Mouse (Mus musculus): ENCODE data around the gene Gm20388. TPM values are rescaled to one million over a fixed set of nuclear protein-coding genes. Genes with fewer than 3 reads are reported as not detected.
A peak's percentile ranks its signal among the peaks of the same experiment; 100 is the strongest.

The Gm20388 gene
- polyA plus RNA-seq, 1 experiment from 2014 or later: not detected

GRCm38 (mm10) chr8:121889810-121890785, 1979.5 kb downstream of the Gm20388 start:
- H3K4me3 ChIP-seq: no peak overlapping the region
- peaks cover 44% of the 10 kb centered on the region for H3K36me3 ChIP-seq
- no peak overlapping the region for H3K9ac ChIP-seq
- WGBS: 75% methylated on average over 15 of the region's 15 CpGs
- H3K27me3 ChIP-seq (replicated peaks): no peaks in the 10 kb centered on the region
- no peak overlapping the region for H3K4me2 ChIP-seq
- peaks cover 11% of the 10 kb centered on the region for H3K4me1 ChIP-seq
- no peak overlapping the region for H3K27ac ChIP-seq (replicated peaks)
- H3K9me3 ChIP-seq: no peaks in the 10 kb centered on the region
- no peak for ATAC-seq (ENCODE audit: extremely low read depth, insufficient number of reproducible peaks, low FRiP score, low TSS enrichment)

GRCm38 (mm10) chr8:121892875-121893274, 1982.2 kb downstream of the Gm20388 start:
- Histone ChIP-seq H3K27ac (replicated peaks) (no peak overlapping the region), H3K4me1 (peaks cover 32% of the 10 kb centered on the region)
- WGBS: 61% methylated on average over 5 of the region's 5 CpGs

GRCm38 (mm10) chr8:121895910-121896309, 1985.3 kb downstream of the Gm20388 start:
- no peaks in the 10 kb centered on the region for H3K9me3 ChIP-seq
- H3K36me3 ChIP-seq: peaks cover 16% of the 10 kb centered on the region
- 72% methylated on average over 7 of the region's 7 CpGs for WGBS
- H3K4me1 ChIP-seq: peaks cover 50% of the 10 kb centered on the region
- no peaks in the 10 kb centered on the region for H3K27me3 ChIP-seq (replicated peaks)
- H3K27ac ChIP-seq (replicated peaks): no peak overlapping the region
- no peak overlapping the region for H3K9ac ChIP-seq
- no peak for ATAC-seq (ENCODE audit: extremely low read depth, insufficient number of reproducible peaks, low FRiP score, low TSS enrichment)
- H3K4me2 ChIP-seq: no peak overlapping the region
- H3K4me3 ChIP-seq: no peak overlapping the region

More at GRCm38 (mm10) chr8:121892875-121893274, 1982.2 kb downstream of the Gm20388 start:
- no peaks in the 10 kb centered on the region for H3K27me3 ChIP-seq (replicated peaks)
- no peak for ATAC-seq (ENCODE audit: extremely low read depth, insufficient number of reproducible peaks, low FRiP score, low TSS enrichment)
- no peak overlapping the region for H3K4me3 ChIP-seq
- H3K9ac ChIP-seq: peak overlapping the region; percentile 54; the same call in 1 of the 2 replicates
- no peaks in the 10 kb centered on the region for H3K9me3 ChIP-seq
- H3K4me2 ChIP-seq: no peak overlapping the region
- H3K36me3 ChIP-seq: peaks cover 21% of the 10 kb centered on the region

GRCm38 (mm10) chr8:121896476-121897145, 1986.0 kb downstream of the Gm20388 start:
- Histone ChIP-seq H3K4me1 (peaks cover 57% of the 10 kb centered on the region), H3K9ac (peak overlapping the region; percentile 16; the same call in 1 of the 2 replicates), H3K4me3 (no peak overlapping the region), H3K36me3 (peaks cover 16% of the 10 kb centered on the region), H3K27me3 (replicated peaks) (no peaks in the 10 kb centered on the region), H3K9me3 (no peaks in the 10 kb centered on the region), H3K4me2 (peak overlapping the region; percentile 56; the same call in 1 of the 2 replicates), H3K27ac (replicated peaks) (no peak overlapping the region)
- ATAC-seq (ENCODE audit: extremely low read depth, insufficient number of reproducible peaks, low FRiP score, low TSS enrichment): no peak
- 70% methylated on average over 12 of the region's 12 CpGs for WGBS

GRCm38 (mm10) chr8:121897205-121897604, 1986.6 kb downstream of the Gm20388 start:
- Histone ChIP-seq H3K36me3 (peaks cover 16% of the 10 kb centered on the region), H3K4me3 (no peak overlapping the region), H3K27me3 (replicated peaks) (no peaks in the 10 kb centered on the region), H3K27ac (replicated peaks) (peak overlapping the region; percentile 89), H3K9ac (peak overlapping the region; percentile 63), H3K4me2 (peak overlapping the region; percentile 56), H3K4me1 (peaks cover 62% of the 10 kb centered on the region), H3K9me3 (no peaks in the 10 kb centered on the region)
- no peak for ATAC-seq (ENCODE audit: extremely low read depth, insufficient number of reproducible peaks, low FRiP score, low TSS enrichment)
- WGBS: 77% methylated on average over 9 of the region's 9 CpGs

- no peaks in the 10 kb centered on the region for H3K9me3 ChIP-seq
- H3K4me2 ChIP-seq: peak overlapping the region; percentile 56
- no peak for ATAC-seq (ENCODE audit: extremely low read depth, insufficient number of reproducible peaks, low FRiP score, low TSS enrichment)
- H3K27me3 ChIP-seq (replicated peaks): no peaks in the 10 kb centered on the region
- peaks cover 66% of the 10 kb centered on the region for H3K4me1 ChIP-seq
- H3K36me3 ChIP-seq: peaks cover 16% of the 10 kb centered on the region
- peak overlapping the region; percentile 23 for H3K4me3 ChIP-seq
- peak overlapping the region; percentile 63 for H3K9ac ChIP-seq
- H3K27ac ChIP-seq (replicated peaks): peak overlapping the region; percentile 89
- 30% methylated on average over 7 of the region's 7 CpGs for WGBS
These were observed 1987.3 kb downstream of the Gm20388 start for GRCm38 (mm10) chr8:121897871-121898381.

GRCm38 (mm10) chr8:121898401-121898931, 1987.8 kb downstream of the Gm20388 start:
- Histone ChIP-seq H3K27ac (replicated peaks) (peak overlapping the region; percentile 89), H3K4me2 (peak overlapping the region; percentile 56), H3K9me3 (no peaks in the 10 kb centered on the region), H3K4me3 (peak overlapping the region; percentile 23), H3K27me3 (replicated peaks) (no peaks in the 10 kb centered on the region), H3K4me1 (peaks cover 61% of the 10 kb centered on the region), H3K36me3 (peaks cover 16% of the 10 kb centered on the region), H3K9ac (peak overlapping the region; percentile 63)
- peak; percentile 72 for ATAC-seq (ENCODE audit: extremely low read depth, insufficient number of reproducible peaks, low FRiP score, low TSS enrichment)
- WGBS: 5% methylated on average over 4 of the region's 4 CpGs

- ATAC-seq (ENCODE audit: extremely low read depth, insufficient number of reproducible peaks, low FRiP score, low TSS enrichment): peak; percentile 69
- Histone ChIP-seq H3K4me1 (peaks cover 68% of the 10 kb centered on the region), H3K9ac (peak overlapping the region; percentile 56), H3K36me3 (peaks cover 12% of the 10 kb centered on the region), H3K4me2 (peak overlapping the region; percentile 56), H3K9me3 (no peaks in the 10 kb centered on the region), H3K4me3 (0 out of 2 replicates have a peak overlapping the region, but pooled peaks have one; percentile 12), H3K27ac (replicated peaks) (peak overlapping the region; percentile 89), H3K27me3 (replicated peaks) (no peaks in the 10 kb centered on the region)
- WGBS: 75% methylated on average over 18 of the region's 18 CpGs
These were observed 1988.8 kb downstream of the Gm20388 start for GRCm38 (mm10) chr8:121899180-121900044.

- no peaks in the 10 kb centered on the region for H3K27me3 ChIP-seq (replicated peaks)
- no peak overlapping the region for H3K4me3 ChIP-seq
- H3K4me2 ChIP-seq: peak overlapping the region; percentile 14
- no peak for ATAC-seq (ENCODE audit: extremely low read depth, insufficient number of reproducible peaks, low FRiP score, low TSS enrichment)
- no peaks in the 10 kb centered on the region for H3K9me3 ChIP-seq
- H3K9ac ChIP-seq: peak overlapping the region; percentile 72
- peaks cover 81% of the 10 kb centered on the region for H3K4me1 ChIP-seq
- peak overlapping the region; percentile 74 for H3K27ac ChIP-seq (replicated peaks)
- H3K36me3 ChIP-seq: no peaks in the 10 kb centered on the region
- WGBS: 35% methylated on average over 8 of the region's 8 CpGs
These were observed 1991.0 kb downstream of the Gm20388 start for GRCm38 (mm10) chr8:121901498-121902236.

- Histone ChIP-seq H3K27ac (replicated peaks) (no peak overlapping the region), H3K4me1 (peaks cover 71% of the 10 kb centered on the region), H3K36me3 (no peaks in the 10 kb centered on the region), H3K9ac (peak overlapping the region; percentile 16; the same call in 1 of the 2 replicates), H3K4me2 (peak overlapping the region; percentile 95), H3K4me3 (peak overlapping the region; percentile 83; the same call in 1 of the 2 replicates), H3K27me3 (replicated peaks) (peaks cover 11% of the 10 kb centered on the region), H3K9me3 (no peaks in the 10 kb centered on the region)
- WGBS: 48% methylated on average over 6 of the region's 6 CpGs
- no peak for ATAC-seq (ENCODE audit: extremely low read depth, insufficient number of reproducible peaks, low FRiP score, low TSS enrichment)
These were observed 1993.3 kb downstream of the Gm20388 start for GRCm38 (mm10) chr8:121903977-121904376.

All from heart, embryonic 13.5 days (tissue).